Mouse (Mus musculus): ENCODE measurements around the gene Slc35a2.

DNA sequence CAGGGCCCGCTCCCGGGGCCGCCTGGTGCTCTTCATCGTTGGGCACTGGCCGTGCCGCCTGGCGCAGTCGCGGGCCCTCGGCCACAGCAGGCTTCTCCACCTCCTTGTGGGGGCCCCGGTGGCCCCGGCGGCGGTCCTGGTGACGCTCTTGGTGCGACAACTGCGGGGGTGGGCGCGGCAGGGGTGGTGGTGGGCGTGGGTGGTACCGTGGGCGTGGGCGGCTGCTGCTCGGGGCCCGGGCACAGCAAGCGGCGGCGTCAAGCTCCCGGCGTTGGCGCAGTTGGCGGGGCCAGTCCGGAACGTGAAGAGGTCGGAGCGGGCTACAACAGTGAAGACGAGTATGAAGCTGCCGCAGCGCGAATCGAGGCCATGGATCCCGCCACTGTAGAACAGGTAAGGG is 41.5 kb upstream of the Slc35a2 start:
- TF ChIP-seq GATA1 (IDR thresholded peaks at IDR 0.05; ENCODE audit: low read length) (no peak), TAL1 (IDR thresholded peaks at IDR 0.05; ENCODE audit: low read length) (no peak)
